In the genomic region with DNA sequence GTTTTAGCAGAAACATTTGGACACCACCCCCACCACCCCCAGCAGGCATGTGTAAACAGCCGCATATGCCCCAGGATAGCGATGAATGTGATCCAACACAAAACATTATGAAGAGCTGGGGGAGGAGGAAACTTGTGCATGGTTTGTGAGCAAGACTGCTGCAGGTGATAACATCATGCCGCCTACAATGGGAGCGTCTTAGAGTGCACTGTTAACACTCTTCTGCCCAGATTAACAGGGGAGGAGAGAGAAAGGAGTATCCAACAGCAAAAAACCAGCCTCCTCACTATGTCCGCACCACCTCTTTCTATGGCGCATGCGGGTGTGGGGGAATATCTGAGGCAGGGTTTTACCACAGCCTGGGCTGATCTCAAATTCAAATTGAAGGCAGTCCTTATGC, we compare ENCODE assay signal across 26 mouse cellular contexts. TPM values are rescaled to one million over a fixed set of nuclear protein-coding genes. Genes with fewer than 3 reads are reported as not detected.
"Had no signal": no experiment of that assay in that cellular context is flagged by ENCODE, and none has a peak within 500 bp of the region (broad histone marks: within the 10 kb centered on the region; RNA-seq: fewer than 3 reads in every experiment).

No protein-coding gene starts in this region.

- H3K27me3 ChIP-seq: intestine, embryonic 15.5 days; kidney, embryonic 15.5 days; lung, embryonic 15.5 days; midbrain, embryonic 12.5 days; midbrain, embryonic 15.5 days; neural tube, embryonic 13.5 days had no signal

- ATAC-seq: intestine, embryonic 15.5 days; midbrain, embryonic 15.5 days had no signal

- H3K9ac ChIP-seq: intestine, embryonic 15.5 days; kidney, embryonic 15.5 days; lung, embryonic 15.5 days; midbrain, embryonic 12.5 days; midbrain, embryonic 15.5 days; neural tube, embryonic 13.5 days had no signal

- H3K9me3 ChIP-seq: intestine, embryonic 15.5 days; kidney, embryonic 15.5 days; lung, embryonic 15.5 days; midbrain, embryonic 12.5 days; midbrain, embryonic 15.5 days; neural tube, embryonic 13.5 days had no signal

- DNase-seq: kidney, adult 11 months; kidney, adult 8-10 months; kidney, postnatal 14 days; kidney, postnatal 4 days; layer of hippocampus, adult 9-11 months; lung, postnatal 10 days; lung, postnatal 36 days; retina, postnatal 1 day; right cerebral cortex, postnatal 4 days; thymus, adult 2 months; thymus, postnatal 14 days had no signal

- H3K4me2 ChIP-seq: intestine, embryonic 15.5 days; kidney, embryonic 15.5 days; liver, embryonic 11.5 days; lung, embryonic 15.5 days; midbrain, embryonic 12.5 days; midbrain, embryonic 15.5 days; neural tube, embryonic 13.5 days had no signal

- H3K27ac ChIP-seq: intestine, embryonic 15.5 days; kidney, embryonic 15.5 days; layer of hippocampus, adult 2 months; left cerebral cortex, adult 2 months; lung, embryonic 15.5 days; midbrain, embryonic 12.5 days; midbrain, embryonic 15.5 days; neural tube, embryonic 13.5 days; stomach, postnatal 0 days had no signal

- H3K4me3 ChIP-seq: intestine, embryonic 15.5 days; kidney, embryonic 15.5 days; layer of hippocampus, adult 2 months; left cerebral cortex, adult 2 months; lung, embryonic 15.5 days; midbrain, embryonic 12.5 days; midbrain, embryonic 15.5 days; myocyte; neural tube, embryonic 13.5 days had no signal

- H3K36me3 ChIP-seq: intestine, embryonic 15.5 days; kidney, embryonic 15.5 days; lung, embryonic 15.5 days; midbrain, embryonic 12.5 days; midbrain, embryonic 15.5 days had no signal

- H3K4me1 ChIP-seq: intestine, embryonic 15.5 days; midbrain, embryonic 12.5 days; midbrain, embryonic 15.5 days had no signal

RNA-seq across cellular contexts. Expression of gene Gm1123, which starts 59.7 kb away (rescaled TPM):
- total RNA-seq: left cerebral cortex, adult 2 months; left cerebral cortex, postnatal 36 days; neutrophil, adult 5-6 weeks had no signal
- polyA plus RNA-seq: limb, embryonic 11.5 days; liver, embryonic 11.5 days; lung, embryonic 15.5 days; midbrain, embryonic 12.5 days; myocyte; urinary bladder, adult 2 months had no signal
